Mouse (Mus musculus) megakaryocyte, embryonic 14.5 days (primary cell): ENCODE measurements around the gene Lgals3bp.

ENCODE experiments used
- FLI1 ChIP-seq: IDR thresholded peaks from 2 replicates; pipeline ENCODE4 v1.6.1; 2012; ENCODE audit warnings: low read length, inconsistent platforms, mixed read lengths
- GATA1 ChIP-seq: IDR thresholded peaks from 3 replicates; pipeline ENCODE4 v1.6.1; 2012; ENCODE audit warnings: mixed read lengths, low read length, inconsistent platforms, borderline replicate concordance

GRCm38 (mm10) chr11:118443201-118443970 lies 41.5 kb upstream of the Lgals3bp start:
- TF ChIP-seq GATA1 (no peak), FLI1 (no peak)
